Mouse (Mus musculus): ENCODE measurements at regions not wholly inside any gene's neighbourhood (a gene's known extent, or its start where the extent isn't known, plus 50 kb on each side); places are given as distances from the start of the nearest gene placed in this dataset.

GRCm38 (mm10) chr1:104424796-104425195, 343.5 kb upstream of the Cdh20 start:
- intact Hi-C loops (cut with DNase I) = no loop called here
- no peak for DNase-seq

- intact Hi-C loops (cut with DNase I) = no loop called here
- no peak for DNase-seq
These were observed 343.0 kb upstream of the Cdh20 start for GRCm38 (mm10) chr1:104425307-104425706.

- peak; percentile 5 to 25 for DNase-seq
- intact Hi-C loops (cut with DNase I) = no loop called here
These were observed 318.7 kb upstream of the Cdh20 start for GRCm38 (mm10) chr1:104449678-104450077.

- no peak for DNase-seq
- intact Hi-C loops (cut with DNase I) = no loop called here
These were observed 299.8 kb upstream of the Cdh20 start for GRCm38 (mm10) chr1:104468571-104468970.

GRCm38 (mm10) chr1:104479757-104480156, 288.6 kb upstream of the Cdh20 start:
- DNase-seq = no peak
- intact Hi-C loops (cut with DNase I) = no loop called here
